Mouse (Mus musculus): Measurements from ENCODE around the gene Cfap298.

Gene Cfap298

GRCm38 (mm10) chr16:90934687-90935328, at the start of gene Cfap298:
Gene Cfap298 (minus strand): TSS chr16:90935114.
- in situ Hi-C loops (cut with MboI; ENCODE audit: low pct_unique_long_range_greater_than_20kb in 1 of 2, low sequenced_read_pairs in 2 of 2, unreplicated experiment in 1 of 2): loop anchor here in 1 of 2 experiments (5.0 to 10.0 kb wide), 2 partner anchors 57 to 110 kb away; partner anchors contain the start of gene Eva1c

GRCm38 (mm10) chr16:90971004-90971403, 36.1 kb upstream of the Cfap298 start:
- in situ Hi-C loops (cut with MboI; ENCODE audit: low pct_unique_long_range_greater_than_20kb in 1 of 2, low sequenced_read_pairs in 2 of 2, unreplicated experiment in 1 of 2): no loop called here

GRCm38 (mm10) chr16:90966241-90966640, 31.3 kb upstream of the Cfap298 start:
- in situ Hi-C loops (cut with MboI; ENCODE audit: low pct_unique_long_range_greater_than_20kb in 1 of 2, low sequenced_read_pairs in 2 of 2, unreplicated experiment in 1 of 2): no loop called here

- in situ Hi-C loops (cut with MboI; ENCODE audit: low pct_unique_long_range_greater_than_20kb in 1 of 2, low sequenced_read_pairs in 2 of 2, unreplicated experiment in 1 of 2): no loop called here
Observed at GRCm38 (mm10) chr16:90964302-90964701, 29.4 kb upstream of the Cfap298 start.

GRCm38 (mm10) chr16:90963866-90964265, 29.0 kb upstream of the Cfap298 start:
- in situ Hi-C loops (cut with MboI; ENCODE audit: low pct_unique_long_range_greater_than_20kb in 1 of 2, low sequenced_read_pairs in 2 of 2, unreplicated experiment in 1 of 2): no loop called here

- in situ Hi-C loops (cut with MboI; ENCODE audit: low pct_unique_long_range_greater_than_20kb in 1 of 2, low sequenced_read_pairs in 2 of 2, unreplicated experiment in 1 of 2): no loop called here
Observed at GRCm38 (mm10) chr16:90963231-90963630, 28.3 kb upstream of the Cfap298 start.

- in situ Hi-C loops (cut with MboI; ENCODE audit: low pct_unique_long_range_greater_than_20kb in 1 of 2, low sequenced_read_pairs in 2 of 2, unreplicated experiment in 1 of 2): no loop called here
Observed at GRCm38 (mm10) chr16:90958301-90959085, 23.6 kb upstream of the Cfap298 start.

- in situ Hi-C loops (cut with MboI; ENCODE audit: low pct_unique_long_range_greater_than_20kb in 1 of 2, low sequenced_read_pairs in 2 of 2, unreplicated experiment in 1 of 2): no loop called here
Observed at GRCm38 (mm10) chr16:90955494-90955893, 20.6 kb upstream of the Cfap298 start.

GRCm38 (mm10) chr16:90953770-90954169, 18.9 kb upstream of the Cfap298 start:
- in situ Hi-C loops (cut with MboI; ENCODE audit: low pct_unique_long_range_greater_than_20kb in 1 of 2, low sequenced_read_pairs in 2 of 2, unreplicated experiment in 1 of 2): no loop called here

GRCm38 (mm10) chr16:90953147-90953546, 18.2 kb upstream of the Cfap298 start:
- in situ Hi-C loops (cut with MboI; ENCODE audit: low pct_unique_long_range_greater_than_20kb in 1 of 2, low sequenced_read_pairs in 2 of 2, unreplicated experiment in 1 of 2): no loop called here

- in situ Hi-C loops (cut with MboI; ENCODE audit: low pct_unique_long_range_greater_than_20kb in 1 of 2, low sequenced_read_pairs in 2 of 2, unreplicated experiment in 1 of 2): no loop called here
Observed at GRCm38 (mm10) chr16:90950354-90950963, 15.5 kb upstream of the Cfap298 start.

GRCm38 (mm10) chr16:90946977-90947376, 12.1 kb upstream of the Cfap298 start:
- in situ Hi-C loops (cut with MboI; ENCODE audit: low pct_unique_long_range_greater_than_20kb in 1 of 2, low sequenced_read_pairs in 2 of 2, unreplicated experiment in 1 of 2): no loop called here

- in situ Hi-C loops (cut with MboI; ENCODE audit: low pct_unique_long_range_greater_than_20kb in 1 of 2, low sequenced_read_pairs in 2 of 2, unreplicated experiment in 1 of 2): no loop called here
Observed at GRCm38 (mm10) chr16:90941246-90941645, 6.3 kb upstream of the Cfap298 start.

- in situ Hi-C loops (cut with MboI; ENCODE audit: low pct_unique_long_range_greater_than_20kb in 1 of 2, low sequenced_read_pairs in 2 of 2, unreplicated experiment in 1 of 2): loop anchor here in 1 of 2 experiments (5.0 to 10.0 kb wide), 2 partner anchors 58 to 109 kb away; partner anchors contain the start of gene Eva1c
Observed at GRCm38 (mm10) chr16:90934193-90934686, 674 bp downstream of the Cfap298 start.

GRCm38 (mm10) chr16:90933534-90934176, 1.3 kb downstream of the Cfap298 start:
- in situ Hi-C loops (cut with MboI; ENCODE audit: low pct_unique_long_range_greater_than_20kb in 1 of 2, low sequenced_read_pairs in 2 of 2, unreplicated experiment in 1 of 2): loop anchor here in 1 of 2 experiments (5.0 to 10.0 kb wide), 2 partner anchors 59 to 109 kb away; partner anchors contain the start of gene Eva1c

- in situ Hi-C loops (cut with MboI; ENCODE audit: low pct_unique_long_range_greater_than_20kb in 1 of 2, low sequenced_read_pairs in 2 of 2, unreplicated experiment in 1 of 2): no loop called here
Observed at GRCm38 (mm10) chr16:90927446-90927845, 7.5 kb downstream of the Cfap298 start.

- in situ Hi-C loops (cut with MboI; ENCODE audit: low pct_unique_long_range_greater_than_20kb in 1 of 2, low sequenced_read_pairs in 2 of 2, unreplicated experiment in 1 of 2): no loop called here
Observed at GRCm38 (mm10) chr16:90925461-90925860, 9.5 kb downstream of the Cfap298 start.

- in situ Hi-C loops (cut with MboI; ENCODE audit: low pct_unique_long_range_greater_than_20kb in 1 of 2, low sequenced_read_pairs in 2 of 2, unreplicated experiment in 1 of 2): no loop called here
Observed at GRCm38 (mm10) chr16:90924606-90925370, 10.1 kb downstream of the Cfap298 start.

All from mouse embryonic stem cell (cell line).